In genomic region chr2:168161978-168162377, GRCm38 (mm10) we compare ENCODE assay signal across 9 mouse cellular contexts. TPM values are rescaled to one million over a fixed set of nuclear protein-coding genes. Genes with fewer than 3 reads are reported as not detected.
DNase-seq lines count a peak whose midpoint lies in the region; ATAC-seq and TF ChIP-seq lines count a peak whose summit lies in the region.
"Had no signal": no experiment of that assay in that cellular context is flagged by ENCODE, and none has a peak within 500 bp of the region (broad histone marks: within the 10 kb centered on the region; RNA-seq: fewer than 3 reads in every experiment).

No protein-coding gene starts in this region.

- WGBS in embryonic facial prominence, embryonic 14.5 days: 8% methylated on average over 14 of the region's 14 CpGs
- 11% methylated on average over 14 of the region's 14 CpGs for WGBS in midbrain, postnatal 0 days

- H3K9me3 ChIP-seq in embryonic facial prominence, embryonic 14.5 days (ENCODE audit: control insufficient read depth, low read length): no peaks in the 10 kb centered on the region
- no peaks in the 10 kb centered on the region for H3K9me3 ChIP-seq in midbrain, postnatal 0 days (ENCODE audit: low read length)

- peak overlapping the region; percentile 60 for H3K4me2 ChIP-seq in embryonic facial prominence, embryonic 14.5 days (ENCODE audit: low read depth, low read length)
- peak overlapping the region; percentile 28; the same call in 1 of the 2 replicates for H3K4me2 ChIP-seq in midbrain, postnatal 0 days (ENCODE audit: low read depth, low read length, poor library complexity, severe bottlenecking)

- peak overlapping the region; percentile 12; the same call in 1 of the 2 replicates for H3K27ac ChIP-seq in embryonic facial prominence, embryonic 14.5 days (replicated peaks; ENCODE audit: low read depth, low read length)
- H3K27ac ChIP-seq in midbrain, postnatal 0 days (ENCODE audit: low read depth, low read length): no peak overlapping the region

- peak overlapping the region; percentile 57 for H3K9ac ChIP-seq in embryonic facial prominence, embryonic 14.5 days (ENCODE audit: low read depth, low read length)
- no peak overlapping the region for H3K9ac ChIP-seq in midbrain, postnatal 0 days (replicated peaks; ENCODE audit: low read length, poor library complexity, severe bottlenecking)

- peak; percentile 44 for DNase-seq in kidney, adult 9 months
- no peak for DNase-seq in kidney, adult 18-20 months
- DNase-seq in embryonic facial prominence, embryonic 14.5 days (ENCODE audit: low spot score): no peak
- peak; percentile 44 to 66 for DNase-seq in kidney, postnatal 25 days
- no peak for DNase-seq in midbrain, postnatal 0 days (ENCODE audit: low spot score)
- no peak for DNase-seq in thymus, postnatal 25 days
- no peak for DNase-seq in adrenal gland, postnatal 10 days
- DNase-seq in frontal cortex, adult 2 months (ENCODE audit: extremely low spot score in 1 of 2, low spot score in 1 of 2): no peak

- peaks cover 20% of the 10 kb centered on the region; the same call in 1 of the 2 replicates for H3K4me1 ChIP-seq in embryonic facial prominence, embryonic 14.5 days (ENCODE audit: control insufficient read depth, insufficient read depth, low read length)
- H3K4me1 ChIP-seq in midbrain, postnatal 0 days (ENCODE audit: insufficient read depth, low read length): no peaks in the 10 kb centered on the region

- H3K4me3 ChIP-seq in embryonic facial prominence, embryonic 14.5 days (ENCODE audit: low read depth, low read length): peak overlapping the region; percentile 32
- H3K4me3 ChIP-seq in midbrain, postnatal 0 days (ENCODE audit: low read depth, low read length): 0 out of 2 replicates have a peak overlapping the region, but pooled peaks have one; percentile 8

- H3K27me3 ChIP-seq in embryonic facial prominence, embryonic 14.5 days (replicated peaks; ENCODE audit: control insufficient read depth, insufficient read depth, low read length): no peaks in the 10 kb centered on the region
- no peaks in the 10 kb centered on the region; the same call in 1 of the 2 replicates for H3K27me3 ChIP-seq in midbrain, postnatal 0 days (ENCODE audit: insufficient read depth, low read length)
- H3K27me3 ChIP-seq: Patski had no signal

- no peak for TF ChIP-seq CTCF in midbrain, postnatal 0 days (IDR thresholded peaks at IDR 0.05)

- peak; percentile 5; the same call in 1 of the 2 replicates for ATAC-seq in embryonic facial prominence, embryonic 14.5 days (ENCODE audit: low read depth)
- no peak for ATAC-seq in midbrain, postnatal 0 days (ENCODE audit: low FRiP score)
- ATAC-seq: Patski had no signal

- no peaks in the 10 kb centered on the region for H3K36me3 ChIP-seq in embryonic facial prominence, embryonic 14.5 days (ENCODE audit: control insufficient read depth, insufficient read depth, low read length)
- H3K36me3 ChIP-seq in midbrain, postnatal 0 days (ENCODE audit: insufficient read depth, low read length): no peaks in the 10 kb centered on the region

RNA-seq across cellular contexts. Expression of gene Adnp, which starts 44.9 kb away (rescaled TPM):
- polyA plus RNA-seq in embryonic facial prominence, embryonic 14.5 days (2014; fragmentation: Nextera tagmentation; extraction: Ambion mirVana): 2.5 and 3.3 TPM in 2 replicates
- 24.9 and 56.5 TPM in 2 replicates for total RNA-seq in midbrain, postnatal 0 days (2014; rRNA removed)
- polyA plus RNA-seq in midbrain, postnatal 0 days (2015; fragmentation: Nextera tagmentation; extraction: Ambion mirVana): 10.3 and 15.4 TPM in 2 replicates
- total RNA-seq in adrenal gland, postnatal 10 days (2021): 10 to 100 TPM; 47.6 to 66.2 TPM
- 33.8 and 43.5 TPM in 2 replicates for polyA plus RNA-seq in frontal cortex, adult 2 months (2012; rRNA removed)

Comparison
In these comparisons a context has a peak if more than half of its experiments do, and no peak if none do; other contexts are left out.
1. DNase-seq: peak in kidney, adult 9 months (single experiment) and kidney, postnatal 25 days (2 of 2); none in kidney, adult 18-20 months (single experiment), embryonic facial prominence, embryonic 14.5 days (single experiment), midbrain, postnatal 0 days (single experiment), thymus, postnatal 25 days (single experiment), adrenal gland, postnatal 10 days (single experiment) and frontal cortex, adult 2 months (0 of 2).